In the genomic region with DNA sequence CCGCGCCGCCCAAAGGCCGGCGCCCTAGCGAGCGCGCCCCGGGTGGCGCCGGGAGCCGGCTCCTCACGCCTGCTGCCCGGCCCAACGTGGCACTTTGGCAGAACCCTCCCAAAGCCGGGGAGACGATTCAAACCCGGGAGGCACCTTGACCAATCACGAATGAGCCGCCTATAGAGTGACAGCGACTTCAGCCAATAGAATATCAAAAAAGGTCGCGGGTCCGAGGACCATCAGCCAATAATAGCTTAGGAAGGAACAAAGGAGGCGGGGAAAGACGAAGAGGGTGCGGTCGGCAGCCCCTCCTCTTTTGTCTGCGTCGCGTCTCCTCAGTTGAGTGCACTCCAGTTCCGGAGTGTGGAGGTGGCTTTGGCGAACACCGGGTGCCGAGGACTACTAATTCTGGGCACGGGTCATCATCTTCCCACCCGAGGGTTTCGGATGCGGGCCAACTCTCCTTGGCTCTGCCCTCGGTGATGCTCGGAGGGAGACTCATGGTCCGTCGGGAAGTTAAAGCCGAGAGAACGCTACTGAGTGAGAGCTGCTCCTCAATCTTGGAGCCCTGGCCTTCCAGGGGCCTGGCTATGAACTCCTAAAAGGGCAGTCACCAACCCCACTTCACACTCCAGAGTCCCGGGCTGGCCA, we compare ENCODE assay signal across 8 mouse cellular contexts. TPM values are rescaled to one million over a fixed set of nuclear protein-coding genes. Genes with fewer than 3 reads are reported as not detected.
A peak's percentile ranks its signal among the peaks of the same experiment; 100 is the strongest.
DNase-seq lines count a peak whose midpoint lies in the region; ATAC-seq and TF ChIP-seq lines count a peak whose summit lies in the region.

Gene Cdr2, minus strand, starts transcription at position 113 of the 642 bp plus-strand sequence.
Gene Mfsd13b, plus strand, starts transcription at position 310 of the 642 bp plus-strand sequence.

- DNase-seq in 416B (ENCODE audit: low read depth) = peak; percentile 98
- DNase-seq in heart, adult 8-10 months (ENCODE audit: low spot score) = peak; percentile 100
- peak; percentile 99 for DNase-seq in kidney, adult 9 months
- peak; percentile 97 for DNase-seq in limb, embryonic 14.5 days (ENCODE audit: low spot score)
- peak; percentile 98 for DNase-seq in midbrain, postnatal 0 days (ENCODE audit: low spot score)
- DNase-seq in spleen, postnatal 14 days (ENCODE audit: low spot score in 2 of 2) = peak; percentile 88 to 93

- H3K36me3 ChIP-seq in embryonic facial prominence, embryonic 15.5 days = no peaks in the 10 kb centered on the region
- no peaks in the 10 kb centered on the region for H3K36me3 ChIP-seq in limb, embryonic 14.5 days (ENCODE audit: control insufficient read depth, insufficient read depth, low read length)
- H3K36me3 ChIP-seq in midbrain, postnatal 0 days (ENCODE audit: insufficient read depth, low read length) = no peaks in the 10 kb centered on the region

- H3K9me3 ChIP-seq in embryonic facial prominence, embryonic 15.5 days (replicated peaks) = no peaks in the 10 kb centered on the region
- H3K9me3 ChIP-seq in limb, embryonic 14.5 days (ENCODE audit: control insufficient read depth, low read length) = no peaks in the 10 kb centered on the region
- no peaks in the 10 kb centered on the region for H3K9me3 ChIP-seq in midbrain, postnatal 0 days (ENCODE audit: low read length)

- peak within 1 kb of the TSS; percentile 90 for H3K27ac ChIP-seq in bone marrow, adult 2 months (ENCODE audit: control insufficient read depth, insufficient read depth, low read depth, low read length, poor library complexity)
- H3K27ac ChIP-seq in embryonic facial prominence, embryonic 15.5 days (replicated peaks) = peak within 1 kb of the TSS; percentile 79
- H3K27ac ChIP-seq in limb, embryonic 14.5 days (replicated peaks; ENCODE audit: low read depth, low read length) = peak within 1 kb of the TSS; percentile 76
- peak within 1 kb of the TSS; percentile 43; the same call in 1 of the 2 replicates for H3K27ac ChIP-seq in midbrain, postnatal 0 days (ENCODE audit: low read depth, low read length)

- peak within 1 kb of the TSS; percentile 82 for H3K4me3 ChIP-seq in bone marrow, adult 2 months (replicated peaks; ENCODE audit: control insufficient read depth, low read depth, low read length)
- H3K4me3 ChIP-seq in embryonic facial prominence, embryonic 15.5 days (replicated peaks) = peak within 1 kb of the TSS; percentile 97
- peak within 1 kb of the TSS; percentile 90 for H3K4me3 ChIP-seq in limb, embryonic 14.5 days (replicated peaks; ENCODE audit: low read length)
- peak within 1 kb of the TSS; percentile 92 for H3K4me3 ChIP-seq in midbrain, postnatal 0 days (ENCODE audit: low read depth, low read length)

- TF ChIP-seq CTCF in bone marrow, adult 2 months (IDR thresholded peaks at IDR 0.05; ENCODE audit: control insufficient read depth, insufficient read depth, low read length) = no peak
- no peak for TF ChIP-seq CTCF in midbrain, postnatal 0 days (IDR thresholded peaks at IDR 0.05)

- H3K27me3 ChIP-seq in embryonic facial prominence, embryonic 15.5 days = no peaks in the 10 kb centered on the region
- H3K27me3 ChIP-seq in limb, embryonic 14.5 days (ENCODE audit: control insufficient read depth, insufficient read depth, low read length) = no peaks in the 10 kb centered on the region
- H3K27me3 ChIP-seq in midbrain, postnatal 0 days (ENCODE audit: insufficient read depth, low read length) = no peaks in the 10 kb centered on the region

- ATAC-seq in embryonic facial prominence, embryonic 15.5 days (ENCODE audit: insufficient number of reproducible peaks, low FRiP score, low TSS enrichment, low read depth) = peak; percentile 97
- peak; percentile 98 for ATAC-seq in limb, embryonic 14.5 days (ENCODE audit: low FRiP score, low read depth)
- peak; percentile 97 for ATAC-seq in midbrain, postnatal 0 days (ENCODE audit: low FRiP score)

- H3K4me2 ChIP-seq in embryonic facial prominence, embryonic 15.5 days (replicated peaks) = peak within 1 kb of the TSS; percentile 74
- H3K4me2 ChIP-seq in limb, embryonic 14.5 days (replicated peaks; ENCODE audit: low read depth, low read length, severe bottlenecking) = peak within 1 kb of the TSS; percentile 66
- peak within 1 kb of the TSS; percentile 84 for H3K4me2 ChIP-seq in midbrain, postnatal 0 days (ENCODE audit: low read depth, low read length, poor library complexity, severe bottlenecking)

- TF ChIP-seq POLR2A in bone marrow, adult 2 months (IDR thresholded peaks at IDR 0.05; ENCODE audit: borderline replicate concordance, control insufficient read depth, low read depth, low read length) = peak; percentile 75
- peak; percentile 84; the same call in 1 of the 2 replicates for TF ChIP-seq POLR2A in limb, embryonic 14.5 days (IDR thresholded peaks at IDR 0.05; ENCODE audit: borderline replicate concordance, extremely low read depth, insufficient read depth, insufficient read length)

- WGBS in bone marrow, adult 2 months = under 1% methylated on average over 46 of the region's 46 CpGs
- under 1% methylated on average over 46 of the region's 46 CpGs for WGBS in embryonic facial prominence, embryonic 15.5 days
- WGBS in limb, embryonic 14.5 days = under 1% methylated on average over 41 of the region's 46 CpGs
- WGBS in midbrain, postnatal 0 days = under 1% methylated on average over 46 of the region's 46 CpGs

- H3K9ac ChIP-seq in embryonic facial prominence, embryonic 15.5 days = peak within 1 kb of the TSS; percentile 84
- H3K9ac ChIP-seq in limb, embryonic 14.5 days (ENCODE audit: low read depth, low read length, severe bottlenecking) = peak within 1 kb of the TSS; percentile 85
- H3K9ac ChIP-seq in midbrain, postnatal 0 days (replicated peaks; ENCODE audit: low read length, poor library complexity, severe bottlenecking) = peak within 1 kb of the TSS; percentile 69

- H3K4me1 ChIP-seq in bone marrow, adult 2 months (ENCODE audit: control insufficient read depth, insufficient read depth, low read length) = no peaks in the 10 kb centered on the region; the same call in 1 of the 2 replicates
- H3K4me1 ChIP-seq in embryonic facial prominence, embryonic 15.5 days = peaks cover 19% of the 10 kb centered on the region; the same call in 1 of the 2 replicates
- peaks cover 16% of the 10 kb centered on the region for H3K4me1 ChIP-seq in limb, embryonic 14.5 days (ENCODE audit: control insufficient read depth, insufficient read depth, low read length)
- H3K4me1 ChIP-seq in midbrain, postnatal 0 days (ENCODE audit: insufficient read depth, low read length) = peaks cover 4% of the 10 kb centered on the region; the same call in 1 of the 2 replicates

RNA-seq across cellular contexts. Expression of gene Cdr2, which starts in this region (rescaled TPM):
- 104 and 196 TPM in 2 replicates for polyA plus RNA-seq in bone marrow, adult 2 months (2011; ENCODE audit: insufficient read depth, insufficient read length, low replicate concordance, missing spikeins)
- 11.3 and 14.1 TPM in 2 replicates for polyA plus RNA-seq in embryonic facial prominence, embryonic 15.5 days (2015; fragmentation: Nextera tagmentation; extraction: Ambion mirVana)
- total RNA-seq in heart, adult 8-10 months (2022) = 10 to 100 TPM in 1 of 4 experiments, 1 to 10 TPM in 3; 4.8 to 14.4 (median 7.2) TPM
- polyA plus RNA-seq in limb, embryonic 14.5 days (2012; rRNA removed) = 28.9 and 36.2 TPM in 2 replicates
- 17.0 and 19.4 TPM in 2 replicates for polyA plus RNA-seq in limb, embryonic 14.5 days (2014; fragmentation: Nextera tagmentation; extraction: Ambion mirVana)
- total RNA-seq in midbrain, postnatal 0 days (2014; rRNA removed) = 26.7 and 30.7 TPM in 2 replicates
- polyA plus RNA-seq in midbrain, postnatal 0 days (2015; fragmentation: Nextera tagmentation; extraction: Ambion mirVana) = 8.4 and 9.1 TPM in 2 replicates

RNA-seq across cellular contexts. Expression of gene Mfsd13b, which starts in this region (rescaled TPM):
- polyA plus RNA-seq in bone marrow, adult 2 months (2011; ENCODE audit: insufficient read depth, insufficient read length, low replicate concordance, missing spikeins) = not detected in 2 replicates
- 0.17 TPM in 1 of 2 replicates, not detected in the other for polyA plus RNA-seq in embryonic facial prominence, embryonic 15.5 days (2015; fragmentation: Nextera tagmentation; extraction: Ambion mirVana)
- total RNA-seq in heart, adult 8-10 months (2022) = not detected
- polyA plus RNA-seq in limb, embryonic 14.5 days (2012; rRNA removed) = 0.26 and 0.55 TPM in 2 replicates
- polyA plus RNA-seq in limb, embryonic 14.5 days (2014; fragmentation: Nextera tagmentation; extraction: Ambion mirVana) = 0.36 TPM in 1 of 2 replicates, not detected in the other
- 0.19 TPM in 1 of 2 replicates, not detected in the other for total RNA-seq in midbrain, postnatal 0 days (2014; rRNA removed)
- polyA plus RNA-seq in midbrain, postnatal 0 days (2015; fragmentation: Nextera tagmentation; extraction: Ambion mirVana) = 0.18 and 0.26 TPM in 2 replicates

Comparison
In these comparisons a context has a peak if more than half of its experiments do, and no peak if none do; other contexts are left out.
1. Peak in every context shown above with its lines: DNase-seq, ATAC-seq, H3K4me3 ChIP-seq and H3K27ac ChIP-seq.